Mouse (Mus musculus): ENCODE results near the gene Nvl. TPM values are rescaled to one million over a fixed set of nuclear protein-coding genes. Genes with fewer than 3 reads are reported as not detected.

Gene Nvl
- polyA plus RNA-seq, 1 experiment, result 2.5 TPM

- H3K36me3 ChIP-seq (replicated peaks; ENCODE audit: low read length), result no peaks in the 10 kb centered on the region
- H3K9me3 ChIP-seq, result peaks cover 3% of the 10 kb centered on the region; the same call in 1 of the 2 replicates
- no peaks in the 10 kb centered on the region for H3K4me1 ChIP-seq
- H3K27me3 ChIP-seq (replicated peaks), result peaks cover 9% of the 10 kb centered on the region
- TF ChIP-seq FLI1 (IDR thresholded peaks at IDR 0.05; ENCODE audit: low read length) (no peak), GATA1 (IDR thresholded peaks at IDR 0.05; ENCODE audit: borderline replicate concordance, low read length) (no peak)
- no peak overlapping the region for H3K4me3 ChIP-seq (replicated peaks)
Observed at GRCm38 (mm10) chr1:181084021-181084420, 60.0 kb downstream of the Nvl start.

GRCm38 (mm10) chr1:181073075-181073474 lies 70.9 kb downstream of the Nvl start:
- no peak for TF ChIP-seq GATA1 (IDR thresholded peaks at IDR 0.05; ENCODE audit: borderline replicate concordance, low read length)
- TF ChIP-seq FLI1 (IDR thresholded peaks at IDR 0.05; ENCODE audit: low read length), result no peak
- H3K36me3 ChIP-seq (replicated peaks; ENCODE audit: low read length), result no peaks in the 10 kb centered on the region
- H3K4me1 ChIP-seq, result peaks cover 8% of the 10 kb centered on the region
- no peak overlapping the region for H3K4me3 ChIP-seq (replicated peaks)
- peaks cover 41% of the 10 kb centered on the region for H3K27me3 ChIP-seq (replicated peaks)
- peaks cover 8% of the 10 kb centered on the region; the same call in 1 of the 2 replicates for H3K9me3 ChIP-seq

- H3K36me3 ChIP-seq (replicated peaks; ENCODE audit: low read length), result no peaks in the 10 kb centered on the region
- TF ChIP-seq FLI1 (IDR thresholded peaks at IDR 0.05; ENCODE audit: low read length), result no peak
- no peak overlapping the region for H3K4me3 ChIP-seq (replicated peaks)
- H3K4me1 ChIP-seq, result peaks cover 31% of the 10 kb centered on the region
- H3K9me3 ChIP-seq, result peaks cover 9% of the 10 kb centered on the region; the same call in 1 of the 2 replicates
- H3K27me3 ChIP-seq (replicated peaks), result peaks cover 27% of the 10 kb centered on the region
Observed at GRCm38 (mm10) chr1:181069671-181070070, 74.3 kb downstream of the Nvl start.

GRCm38 (mm10) chr1:181068344-181068743 lies 75.7 kb downstream of the Nvl start:
- Histone ChIP-seq H3K9me3 (peaks cover 9% of the 10 kb centered on the region; the same call in 1 of the 2 replicates), H3K4me1 (peaks cover 39% of the 10 kb centered on the region), H3K36me3 (replicated peaks; ENCODE audit: low read length) (no peaks in the 10 kb centered on the region), H3K27me3 (replicated peaks) (peaks cover 27% of the 10 kb centered on the region), H3K4me3 (replicated peaks) (no peak overlapping the region)
- TF ChIP-seq GATA1 (IDR thresholded peaks at IDR 0.05; ENCODE audit: borderline replicate concordance, low read length), result no peak
- TF ChIP-seq FLI1 (IDR thresholded peaks at IDR 0.05; ENCODE audit: low read length), result no peak

- TF ChIP-seq GATA1 (IDR thresholded peaks at IDR 0.05; ENCODE audit: borderline replicate concordance, low read length) (no peak), FLI1 (IDR thresholded peaks at IDR 0.05; ENCODE audit: low read length) (no peak)
- Histone ChIP-seq H3K27me3 (replicated peaks) (peaks cover 17% of the 10 kb centered on the region), H3K4me1 (peaks cover 57% of the 10 kb centered on the region), H3K4me3 (replicated peaks) (no peak overlapping the region), H3K36me3 (replicated peaks; ENCODE audit: low read length) (no peaks in the 10 kb centered on the region), H3K9me3 (peaks cover 13% of the 10 kb centered on the region)
Observed at GRCm38 (mm10) chr1:181064648-181065047, 79.4 kb downstream of the Nvl start.

GRCm38 (mm10) chr1:181063991-181064390 lies 80.0 kb downstream of the Nvl start:
- no peak for TF ChIP-seq FLI1 (IDR thresholded peaks at IDR 0.05; ENCODE audit: low read length)
- TF ChIP-seq GATA1 (IDR thresholded peaks at IDR 0.05; ENCODE audit: borderline replicate concordance, low read length), result no peak
- H3K4me3 ChIP-seq (replicated peaks), result no peak overlapping the region
- no peaks in the 10 kb centered on the region for H3K36me3 ChIP-seq (replicated peaks; ENCODE audit: low read length)
- peaks cover 14% of the 10 kb centered on the region for H3K9me3 ChIP-seq
- peaks cover 53% of the 10 kb centered on the region for H3K4me1 ChIP-seq
- H3K27me3 ChIP-seq (replicated peaks), result peaks cover 18% of the 10 kb centered on the region

- Histone ChIP-seq H3K36me3 (replicated peaks; ENCODE audit: low read length) (no peaks in the 10 kb centered on the region), H3K4me1 (peaks cover 39% of the 10 kb centered on the region), H3K4me3 (replicated peaks) (peak overlapping the region; percentile 3), H3K9me3 (peaks cover 22% of the 10 kb centered on the region), H3K27me3 (replicated peaks) (peaks cover 14% of the 10 kb centered on the region)
- TF ChIP-seq GATA1 (IDR thresholded peaks at IDR 0.05; ENCODE audit: borderline replicate concordance, low read length), result no peak
- no peak for TF ChIP-seq FLI1 (IDR thresholded peaks at IDR 0.05; ENCODE audit: low read length)
Observed at GRCm38 (mm10) chr1:181061784-181062485, 82.1 kb downstream of the Nvl start.

GRCm38 (mm10) chr1:181052898-181053297 lies 91.1 kb downstream of the Nvl start:
- Histone ChIP-seq H3K9me3 (peaks cover 17% of the 10 kb centered on the region), H3K4me1 (peaks cover 5% of the 10 kb centered on the region; the same call in 1 of the 2 replicates), H3K4me3 (replicated peaks) (no peak overlapping the region), H3K36me3 (replicated peaks; ENCODE audit: low read length) (no peaks in the 10 kb centered on the region), H3K27me3 (replicated peaks) (peaks cover 9% of the 10 kb centered on the region)
- TF ChIP-seq FLI1 (IDR thresholded peaks at IDR 0.05; ENCODE audit: low read length) (no peak), GATA1 (IDR thresholded peaks at IDR 0.05; ENCODE audit: borderline replicate concordance, low read length) (no peak)

- Histone ChIP-seq H3K4me1 (peaks cover 5% of the 10 kb centered on the region; the same call in 1 of the 2 replicates), H3K4me3 (replicated peaks) (no peak within 1 kb of the TSS), H3K36me3 (replicated peaks; ENCODE audit: low read length) (no peaks in the 10 kb centered on the region), H3K27me3 (replicated peaks) (peaks cover 20% of the 10 kb centered on the region), H3K9me3 (peaks cover 2% of the 10 kb centered on the region; the same call in 1 of the 2 replicates)
- TF ChIP-seq GATA1 (IDR thresholded peaks at IDR 0.05; ENCODE audit: borderline replicate concordance, low read length), result no peak
- no peak for TF ChIP-seq FLI1 (IDR thresholded peaks at IDR 0.05; ENCODE audit: low read length)
Observed at GRCm38 (mm10) chr1:181050937-181051336, 93.1 kb downstream of the Nvl start, which contains the start of gene 9130409I23Rik. 9130409I23Rik (plus strand) TSS chr1:181051237.

GRCm38 (mm10) chr1:181049328-181049842 lies 94.6 kb downstream of the Nvl start:
- TF ChIP-seq FLI1 (IDR thresholded peaks at IDR 0.05; ENCODE audit: low read length), result no peak
- TF ChIP-seq GATA1 (IDR thresholded peaks at IDR 0.05; ENCODE audit: borderline replicate concordance, low read length), result no peak

More at GRCm38 (mm10) chr1:181049328-181049842, 94.6 kb downstream of the Nvl start:
- Histone ChIP-seq H3K4me1 (peaks cover 5% of the 10 kb centered on the region; the same call in 1 of the 2 replicates), H3K4me3 (replicated peaks) (no peak overlapping the region), H3K27me3 (replicated peaks) (peaks cover 21% of the 10 kb centered on the region), H3K9me3 (no peaks in the 10 kb centered on the region), H3K36me3 (replicated peaks; ENCODE audit: low read length) (no peaks in the 10 kb centered on the region)
